Mouse (Mus musculus) embryonic facial prominence, embryonic 11.5 days (tissue): ENCODE results near the gene Mrps18c. TPM values are rescaled to one million over a fixed set of nuclear protein-coding genes. Genes with fewer than 3 reads are reported as not detected.

Experiments
- ATAC-seq: fragments of 200-750 bp; cut with Nextera tagmentation; replicated peaks from 2 replicates; pipeline ENCODE4 v1.8.0; 2017; ENCODE audit warnings: low read depth; ENCODE audit not compliant: insufficient number of reproducible peaks, low FRiP score, low TSS enrichment
- DNase-seq: peaks from one replicate; pipeline ENCODE4 v3.0.0-alpha.2; 2015; ENCODE audit warnings: low spot score
- H3K27ac ChIP-seq: fragments of 300-500 bp; sonication (generic); replicated peaks from 2 replicates; pipeline ENCODE4 v1.5.1; 2014; ENCODE audit warnings: mild to moderate bottlenecking, low read depth, low read length, control low read depth
- H3K27me3 ChIP-seq: fragments of 300-500 bp; sonication (generic); 2 replicates; pipeline ENCODE4 v1.6.1; 2014; ENCODE audit warnings: mild to moderate bottlenecking, low read length, moderate library complexity, mixed read lengths; ENCODE audit not compliant: control insufficient read depth, insufficient read depth
- H3K36me3 ChIP-seq: fragments of 300-500 bp; sonication (generic); replicated peaks from 2 replicates; pipeline ENCODE4 v1.6.1; 2014; ENCODE audit warnings: low read depth, mild to moderate bottlenecking, low read length, moderate library complexity, mixed read lengths; ENCODE audit not compliant: control insufficient read depth, insufficient read depth
- H3K4me1 ChIP-seq: fragments of 300-500 bp; sonication (generic); 2 replicates; pipeline ENCODE4 v1.6.1; 2014; ENCODE audit warnings: low read length, mixed read lengths; ENCODE audit not compliant: control insufficient read depth, insufficient read depth
- H3K4me2 ChIP-seq: fragments of 300-500 bp; sonication (generic); 2 replicates; pipeline ENCODE4 v1.6.1; 2014; ENCODE audit warnings: low read depth, mild to moderate bottlenecking, control low read depth, low read length, moderate library complexity
- H3K4me3 ChIP-seq: fragments of 300-500 bp; sonication (generic); 2 replicates; pipeline ENCODE4 v1.5.1; 2014; ENCODE audit warnings: low read depth, low read length, control low read depth
- H3K9ac ChIP-seq: fragments of 300-500 bp; sonication (generic); replicated peaks from 2 replicates; pipeline ENCODE4 v1.6.1; 2014; ENCODE audit warnings: mild to moderate bottlenecking, control low read depth, low read length
- H3K9me3 ChIP-seq: fragments of 300-500 bp; sonication (generic); replicated peaks from 2 replicates; pipeline ENCODE4 v1.6.1; 2016; ENCODE audit warnings: mild to moderate bottlenecking, low read length, inconsistent platforms, mixed read lengths; ENCODE audit not compliant: control insufficient read depth
- WGBS: fragments of 180-500 bp; shearing (Covaris S2); extraction: QIAGEN DNeasy Blood & Tissue Kit; methylation state at CpG from one replicate; pipeline ENCODE4 v1.1.7; 2014; 5-methylcytosine and 5-hydroxymethylcytosine counted together
- polyA plus RNA-seq: library from polyadenylated mRNA; unstranded; fragments of >200 nt; fragmentation: Nextera tagmentation; extraction: Ambion mirVana; gene quantifications from 2 replicates; pipeline ENCODE4 v1.2.1, GENCODE M21; 2014

The Mrps18c gene
- polyA plus RNA-seq, 1 experiment from 2014 or later: 178 TPM

GRCm38 (mm10) chr5:100853963-100854362, 55.5 kb downstream of the Mrps18c start:
- Histone ChIP-seq H3K4me2 (no peak overlapping the region), H3K27me3 (no peaks in the 10 kb centered on the region), H3K9me3 (no peaks in the 10 kb centered on the region), H3K27ac (no peak overlapping the region), H3K4me1 (no peaks in the 10 kb centered on the region), H3K4me3 (no peak overlapping the region), H3K9ac (no peak overlapping the region), H3K36me3 (no peaks in the 10 kb centered on the region)
- ATAC-seq (no peak), DNase-seq (no peak)
- WGBS: 91% methylated on average over 4 of the region's 4 CpGs

Other genes with a start within 250 kb of the Mrps18c start
- 5.3 and 5.5 TPM in 2 replicates for gene Plac8, start 226.4 kb upstream of the Mrps18c start, polyA plus RNA-seq
- gene Coq2, start 123.5 kb upstream of the Mrps18c start, polyA plus RNA-seq: 62.2 and 64.0 TPM in 2 replicates
- 1.1 and 2.2 TPM in 2 replicates for gene Hpse, start 78.9 kb upstream of the Mrps18c start, polyA plus RNA-seq
- gene Helq, start within 50 bp of the Mrps18c start, polyA plus RNA-seq: 17.6 and 21.6 TPM in 2 replicates
- 25.2 and 33.4 TPM in 2 replicates for gene Abraxas1, start 22.3 kb downstream of the Mrps18c start, polyA plus RNA-seq
- 0.46 and 0.99 TPM in 2 replicates for gene Gpat3, start 47.1 kb downstream of the Mrps18c start, polyA plus RNA-seq